Mouse (Mus musculus): ENCODE measurements around the gene 9430038I01Rik.
"Not testable (repeated sequence)": the region's sequence is repeated elsewhere in the genome, so short reads cannot be mapped to it uniquely, and the experiment has no call there.

The 9430038I01Rik gene

GRCm38 (mm10) chr7:137410337-137411197, at the start of gene 9430038I01Rik:
9430038I01Rik (minus strand) TSS chr7:137410762.
- DNase-seq: peak; percentile 97

GRCm38 (mm10) chr7:137445321-137445720, 34.8 kb upstream of the 9430038I01Rik start:
- no peak for DNase-seq

GRCm38 (mm10) chr7:137442951-137443350, 32.4 kb upstream of the 9430038I01Rik start:
- DNase-seq: no peak

DNA sequence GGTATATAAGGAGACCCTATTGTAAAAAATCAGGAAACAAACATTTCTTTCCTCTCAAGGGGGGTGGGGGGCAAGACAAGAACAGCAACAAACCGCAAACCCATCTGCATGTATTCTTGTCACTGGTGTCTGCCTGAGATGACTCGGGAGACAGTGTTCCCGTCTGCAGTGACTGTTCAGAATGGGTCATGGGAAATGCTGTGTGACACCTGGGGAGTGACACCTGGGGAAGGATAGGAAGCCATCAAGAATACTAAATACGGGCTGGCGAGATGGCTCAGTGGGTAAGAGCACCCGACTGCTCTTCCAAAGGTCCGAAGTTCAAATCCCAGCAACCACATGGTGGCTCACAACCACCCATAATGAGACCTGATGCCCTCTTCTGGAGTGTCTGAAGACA, 28.4 kb upstream of the 9430038I01Rik start:
- not testable (repeated sequence) for DNase-seq

DNA sequence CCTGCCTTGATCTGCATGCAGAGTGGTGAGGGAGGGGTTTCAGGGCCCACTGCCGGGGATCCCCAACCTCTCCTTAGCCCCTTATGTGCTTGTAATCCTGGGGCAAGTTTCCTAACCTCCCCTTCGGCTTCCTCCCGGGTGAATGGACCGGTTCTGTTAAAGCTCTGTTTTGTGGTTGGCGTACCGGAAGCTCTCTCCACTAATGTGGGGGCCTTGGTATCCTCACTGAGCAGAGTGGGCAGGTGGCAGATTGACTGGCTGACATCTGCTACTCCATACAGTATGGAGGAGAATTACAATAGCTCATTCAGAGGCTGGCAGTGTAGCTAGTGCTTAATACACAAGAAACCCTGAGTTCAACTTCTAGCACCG, 27.6 kb upstream of the 9430038I01Rik start:
- DNase-seq: peak; percentile 44

- peak; percentile 99 for DNase-seq
Measured at GRCm38 (mm10) chr7:137437440-137438178, 27.0 kb upstream of the 9430038I01Rik start, which contains the start of gene Glrx3. Glrx3 (plus strand) TSS chr7:137437614.

DNA sequence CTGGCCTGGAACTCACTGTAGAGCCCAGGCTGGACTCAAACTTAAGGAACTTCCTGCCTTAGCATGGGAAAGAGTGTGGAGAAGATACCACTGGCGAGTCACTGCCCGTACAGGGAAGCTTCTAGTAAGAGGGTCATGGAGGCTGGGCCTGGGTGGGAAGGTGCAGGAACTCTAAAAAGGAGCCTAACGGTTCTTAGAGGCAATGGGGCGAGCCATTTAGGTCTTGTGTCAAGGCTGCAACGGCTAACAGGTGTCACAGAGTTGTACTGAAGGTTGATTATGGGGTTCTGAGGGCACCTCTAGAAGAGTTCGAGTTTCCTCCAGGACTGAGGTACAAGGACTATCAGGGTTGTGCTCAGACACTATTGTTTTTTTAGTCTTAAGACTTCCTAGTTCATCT, 26.3 kb upstream of the 9430038I01Rik start:
- no peak for DNase-seq

GRCm38 (mm10) chr7:137431769-137432603, 21.4 kb upstream of the 9430038I01Rik start:
- peak; percentile 17 for DNase-seq

- no peak for DNase-seq
Measured at GRCm38 (mm10) chr7:137426693-137427092, 16.1 kb upstream of the 9430038I01Rik start.

GRCm38 (mm10) chr7:137421236-137421635, 10.7 kb upstream of the 9430038I01Rik start:
- DNase-seq: no peak

DNA sequence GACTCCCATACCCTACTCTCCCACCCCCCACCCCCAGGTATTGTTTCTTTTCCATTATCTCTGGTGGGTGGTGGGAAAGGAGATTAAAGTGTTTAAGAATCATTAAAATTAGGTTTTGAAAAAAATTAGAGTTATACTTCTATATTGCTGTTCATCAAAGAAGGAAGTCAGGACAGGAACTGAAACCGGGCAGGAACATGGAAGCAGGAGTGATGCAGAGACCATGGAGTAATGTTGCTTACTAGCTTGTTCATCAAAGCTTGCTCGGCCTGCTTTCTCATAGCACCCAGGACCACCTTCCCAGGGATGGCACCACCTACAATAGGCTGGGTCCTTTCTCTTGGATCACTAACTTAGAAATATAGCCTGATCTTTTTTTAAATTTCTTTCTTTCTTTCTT, 10.0 kb upstream of the 9430038I01Rik start:
- DNase-seq: no peak

- no peak for DNase-seq
Measured at GRCm38 (mm10) chr7:137414710-137415109, 4.1 kb upstream of the 9430038I01Rik start.

GRCm38 (mm10) chr7:137407428-137408058, 3.0 kb downstream of the 9430038I01Rik start:
- no peak for DNase-seq

- no peak for DNase-seq
Measured at GRCm38 (mm10) chr7:137404146-137404545, 6.4 kb downstream of the 9430038I01Rik start.

GRCm38 (mm10) chr7:137398973-137399372, 11.6 kb downstream of the 9430038I01Rik start:
- no peak for DNase-seq

- DNase-seq: no peak
Measured at GRCm38 (mm10) chr7:137397361-137397910, 13.1 kb downstream of the 9430038I01Rik start.

GRCm38 (mm10) chr7:137395421-137395820, 15.1 kb downstream of the 9430038I01Rik start:
- no peak for DNase-seq

DNA sequence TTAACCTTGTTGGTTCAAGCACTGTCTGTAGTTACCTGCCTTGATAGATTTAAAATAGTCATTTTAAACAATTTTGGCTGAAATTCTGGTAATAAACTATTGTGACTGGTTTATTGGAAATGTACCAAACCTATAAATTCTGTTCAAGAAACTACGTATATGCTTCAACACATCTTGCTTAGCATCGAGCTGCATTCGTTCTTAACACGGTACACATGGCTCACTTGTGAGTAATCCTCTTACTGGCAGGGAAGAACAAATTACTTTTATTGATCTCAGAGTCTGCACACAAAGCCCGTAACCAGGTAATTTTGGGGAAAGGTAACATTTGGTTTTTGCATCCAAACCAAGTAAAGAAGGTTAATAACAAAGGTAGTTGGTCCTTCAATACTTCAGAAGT, 22.7 kb downstream of the 9430038I01Rik start:
- DNase-seq: no peak

DNA sequence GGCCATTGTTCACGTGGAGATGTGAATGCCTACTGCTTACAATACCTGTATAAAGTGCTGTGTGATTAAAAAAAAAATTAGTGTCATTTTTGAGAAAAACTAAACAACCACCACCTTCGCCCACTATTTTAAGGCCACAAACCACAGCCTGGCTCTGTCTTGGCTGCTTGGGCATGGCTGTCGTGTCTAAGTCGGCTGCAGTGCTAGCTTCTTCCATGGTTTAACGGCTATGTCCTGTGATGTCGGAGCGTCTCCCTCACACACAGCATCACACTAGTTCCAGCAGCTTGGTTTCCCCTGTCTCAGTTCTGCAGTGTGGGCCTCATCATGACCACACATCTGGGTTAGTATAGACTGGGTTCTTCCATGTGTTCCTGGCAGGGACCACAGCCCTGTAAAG, 35.6 kb downstream of the 9430038I01Rik start:
- DNase-seq: no peak

DNA sequence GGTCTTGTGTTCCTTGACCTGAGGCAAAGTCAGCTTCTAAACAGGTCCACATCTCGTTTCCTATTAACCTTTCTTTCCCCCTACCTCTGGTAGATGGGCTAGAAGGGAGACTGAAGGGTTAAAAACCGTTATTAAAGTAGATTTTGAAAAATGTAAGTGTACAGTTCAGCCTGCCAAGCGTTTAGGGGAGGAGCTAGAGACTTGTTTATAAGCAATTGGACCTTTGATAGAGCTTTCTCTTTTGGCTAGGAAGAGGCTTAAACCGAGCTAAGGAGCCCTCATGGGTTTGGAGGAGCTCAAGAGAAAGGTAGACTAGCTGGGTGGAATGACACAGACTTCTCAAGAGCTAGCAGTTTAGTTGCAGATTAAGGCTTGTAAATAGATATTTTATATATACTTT, 38.8 kb downstream of the 9430038I01Rik start:
- no peak for DNase-seq

- peak; percentile 7 for DNase-seq
Measured at GRCm38 (mm10) chr7:137370175-137370574, 40.4 kb downstream of the 9430038I01Rik start.

DNA sequence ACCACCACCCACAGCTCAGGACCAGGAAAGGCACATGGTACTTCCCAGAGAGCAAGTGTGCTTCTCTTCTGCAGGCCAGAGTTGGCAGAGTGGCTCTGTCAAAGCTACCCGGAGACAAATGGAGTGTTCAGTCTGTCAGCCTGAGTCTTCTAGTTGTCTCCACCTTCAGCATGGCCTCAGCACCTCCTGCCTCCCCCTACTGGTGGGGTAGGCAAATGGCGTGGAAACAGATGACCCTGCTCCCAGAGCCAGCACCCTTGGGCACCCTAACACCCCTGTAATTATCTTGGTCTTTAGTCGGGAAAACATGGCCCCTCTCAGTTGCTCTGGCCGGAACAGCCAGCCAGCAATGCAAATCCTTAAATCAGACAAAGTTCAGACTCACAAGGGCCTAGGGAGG, 43.8 kb downstream of the 9430038I01Rik start:
- DNase-seq: no peak

All from embryo, embryonic 11 days (tissue).